In the genomic region with DNA sequence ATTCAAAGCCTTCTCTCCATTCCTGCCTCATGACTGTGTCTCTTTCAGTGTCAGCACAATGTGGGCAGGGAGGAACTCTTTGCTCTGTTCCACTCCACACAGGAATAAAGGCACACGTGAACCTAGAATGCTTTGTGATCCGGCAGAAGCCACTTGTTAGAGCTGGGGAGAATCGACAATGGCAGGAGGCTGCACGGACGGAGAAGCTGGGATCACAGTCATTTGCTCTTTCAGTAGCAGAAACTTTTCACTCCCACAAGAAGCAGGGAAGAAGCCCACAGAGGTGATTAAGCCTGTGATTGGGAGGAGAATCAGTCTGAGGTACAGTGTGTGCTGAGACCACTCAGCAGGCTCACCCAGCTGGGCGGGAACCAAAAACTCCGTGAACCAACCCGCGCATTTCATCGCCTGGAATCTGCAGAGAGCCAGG, we compare ENCODE assay signal across 8 mouse cellular contexts.
DNase-seq lines count a peak whose midpoint lies in the region; ATAC-seq and TF ChIP-seq lines count a peak whose summit lies in the region.
"Had no signal": no experiment of that assay in that cellular context is flagged by ENCODE, and none has a peak within 500 bp of the region (broad histone marks: within the 10 kb centered on the region; RNA-seq: fewer than 3 reads in every experiment).

No protein-coding gene starts in this region.

- H3K4me3 ChIP-seq in forebrain, embryonic 15.5 days, result peak overlapping the region; percentile 18
- H3K4me3 ChIP-seq in limb, embryonic 14.5 days (replicated peaks; ENCODE audit: low read length), result no peak overlapping the region
- no peak overlapping the region for H3K4me3 ChIP-seq in stomach, embryonic 16.5 days (replicated peaks; ENCODE audit: low read length)

- intact Hi-C loops in gastrocnemius, postnatal 14 days (cut with DNase I; ENCODE audit: low total_unique reads), result no loop called here

- 5% methylated on average over 10 of the region's 10 CpGs for WGBS in forebrain, embryonic 15.5 days
- 29% methylated on average over 10 of the region's 10 CpGs for WGBS in limb, embryonic 14.5 days
- WGBS in stomach, embryonic 16.5 days, result 22% methylated on average over 10 of the region's 10 CpGs

- no peak overlapping the region for H3K9ac ChIP-seq in forebrain, embryonic 15.5 days (replicated peaks)
- no peak overlapping the region for H3K9ac ChIP-seq in limb, embryonic 14.5 days (ENCODE audit: low read depth, low read length, severe bottlenecking)
- no peak overlapping the region for H3K9ac ChIP-seq in stomach, embryonic 16.5 days (ENCODE audit: low read length)

- H3K36me3 ChIP-seq in forebrain, embryonic 15.5 days, result no peaks in the 10 kb centered on the region
- H3K36me3 ChIP-seq in limb, embryonic 14.5 days (ENCODE audit: control insufficient read depth, insufficient read depth, low read length), result no peaks in the 10 kb centered on the region
- H3K36me3 ChIP-seq in stomach, embryonic 16.5 days (ENCODE audit: control insufficient read depth, insufficient read depth, low read length), result no peaks in the 10 kb centered on the region

- peaks cover 14% of the 10 kb centered on the region for H3K4me1 ChIP-seq in forebrain, embryonic 15.5 days
- H3K4me1 ChIP-seq in limb, embryonic 14.5 days (ENCODE audit: control insufficient read depth, insufficient read depth, low read length), result no peaks in the 10 kb centered on the region
- H3K4me1 ChIP-seq in stomach, embryonic 16.5 days (ENCODE audit: control insufficient read depth, insufficient read depth, low read length), result no peaks in the 10 kb centered on the region

- no peak for TF ChIP-seq POLR2A in limb, embryonic 14.5 days (IDR thresholded peaks at IDR 0.05; ENCODE audit: borderline replicate concordance, extremely low read depth, insufficient read depth, insufficient read length)

- peak; percentile 51 for ATAC-seq in forebrain, embryonic 15.5 days (replicated peaks)
- no peak for ATAC-seq in limb, embryonic 14.5 days (ENCODE audit: low FRiP score, low read depth)
- no peak for ATAC-seq in stomach, embryonic 16.5 days (ENCODE audit: insufficient read depth, low FRiP score)

- peak overlapping the region; percentile 40 for H3K4me2 ChIP-seq in forebrain, embryonic 15.5 days (replicated peaks)
- H3K4me2 ChIP-seq in limb, embryonic 14.5 days (replicated peaks; ENCODE audit: low read depth, low read length, severe bottlenecking), result peak overlapping the region; percentile 31
- H3K4me2 ChIP-seq in stomach, embryonic 16.5 days (ENCODE audit: low read depth, low read length), result peak overlapping the region; percentile 28

- H3K9me3 ChIP-seq in forebrain, embryonic 15.5 days, result no peaks in the 10 kb centered on the region
- no peaks in the 10 kb centered on the region for H3K9me3 ChIP-seq in limb, embryonic 14.5 days (ENCODE audit: control insufficient read depth, low read length)
- no peaks in the 10 kb centered on the region for H3K9me3 ChIP-seq in stomach, embryonic 16.5 days (replicated peaks; ENCODE audit: control insufficient read depth, low read length)

- H3K27me3 ChIP-seq in forebrain, embryonic 15.5 days, result no peaks in the 10 kb centered on the region
- H3K27me3 ChIP-seq in limb, embryonic 14.5 days (ENCODE audit: control insufficient read depth, insufficient read depth, low read length), result no peaks in the 10 kb centered on the region
- H3K27me3 ChIP-seq in stomach, embryonic 16.5 days (ENCODE audit: control insufficient read depth, insufficient read depth, low read length), result no peaks in the 10 kb centered on the region

- no peak overlapping the region for H3K27ac ChIP-seq in forebrain, embryonic 15.5 days (replicated peaks)
- no peak overlapping the region for H3K27ac ChIP-seq in limb, embryonic 14.5 days (replicated peaks; ENCODE audit: low read depth, low read length)
- no peak overlapping the region for H3K27ac ChIP-seq in stomach, embryonic 16.5 days (ENCODE audit: low read length)

- DNase-seq in right cerebral cortex, adult 18-20 months, result peak; percentile 10
- DNase-seq in right cerebral cortex, postnatal 36 days (ENCODE audit: low spot score in 2 of 2), result no peak
- DNase-seq in limb, embryonic 14.5 days (ENCODE audit: low spot score), result no peak
- DNase-seq in thymus, postnatal 36 days, result no peak
- no peak for DNase-seq in gastrocnemius, postnatal 14 days
- DNase-seq: kidney, adult 9 months had no signal
